Mouse (Mus musculus): ENCODE results near the gene Tns3.

DNA sequence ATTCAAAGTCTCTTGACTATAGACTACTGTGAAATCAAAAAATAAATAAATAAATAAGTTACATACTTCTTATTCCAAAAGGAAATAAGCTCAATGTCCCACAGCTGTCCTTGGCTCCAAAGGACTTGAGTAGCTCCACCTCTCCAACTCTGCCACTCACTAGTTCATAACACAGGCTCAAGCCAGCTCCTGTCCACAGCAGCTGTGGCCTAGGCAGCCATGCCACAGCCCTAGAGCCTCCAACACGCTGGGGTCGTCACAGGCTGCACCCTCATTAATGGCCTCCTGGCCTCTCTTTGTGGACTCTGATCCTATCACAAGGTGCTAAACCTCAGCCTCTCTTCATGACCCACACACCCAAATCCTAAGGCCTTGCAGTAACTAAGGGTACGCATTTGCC is 18.7 kb downstream of the Tns3 start:
- no peak for TF ChIP-seq CTCF (IDR thresholded peaks at IDR 0.05; ENCODE audit: extremely low read depth, insufficient read depth, low read length)
- no peak for TF ChIP-seq POLR2A (IDR thresholded peaks at IDR 0.05; ENCODE audit: extremely low read depth, insufficient read depth, low read length)
